Mouse (Mus musculus) telencephalon, adult 2 months (tissue): Measurements from ENCODE around the gene 2210016F16Rik.
"Not testable (repeated sequence)": the region's sequence is repeated elsewhere in the genome, so short reads cannot be mapped to it uniquely, and the experiment has no call there.

Source experiments
- DNase-seq: peaks from one replicate; pipeline ENCODE4 v3.0.0-alpha.2; 2011; ENCODE audit warnings: low read depth, low spot score

The 2210016F16Rik gene

DNA sequence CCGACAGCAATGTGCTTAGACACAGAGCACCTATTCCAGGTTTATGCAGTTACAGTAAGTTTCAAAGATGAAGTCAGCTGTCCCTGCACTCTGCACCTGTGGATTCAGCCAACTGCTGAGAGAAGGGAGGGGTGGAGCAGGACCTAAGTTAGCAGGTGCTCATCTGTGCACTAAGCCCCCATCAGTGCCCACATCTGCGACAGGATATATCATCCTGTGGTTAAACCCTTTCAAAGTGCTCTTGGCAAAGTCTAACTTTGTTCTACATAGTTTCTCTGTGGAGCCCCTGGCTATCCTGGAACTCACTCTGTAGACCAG lies 11.9 kb downstream of the 2210016F16Rik start:
- DNase-seq, result no peak

DNA sequence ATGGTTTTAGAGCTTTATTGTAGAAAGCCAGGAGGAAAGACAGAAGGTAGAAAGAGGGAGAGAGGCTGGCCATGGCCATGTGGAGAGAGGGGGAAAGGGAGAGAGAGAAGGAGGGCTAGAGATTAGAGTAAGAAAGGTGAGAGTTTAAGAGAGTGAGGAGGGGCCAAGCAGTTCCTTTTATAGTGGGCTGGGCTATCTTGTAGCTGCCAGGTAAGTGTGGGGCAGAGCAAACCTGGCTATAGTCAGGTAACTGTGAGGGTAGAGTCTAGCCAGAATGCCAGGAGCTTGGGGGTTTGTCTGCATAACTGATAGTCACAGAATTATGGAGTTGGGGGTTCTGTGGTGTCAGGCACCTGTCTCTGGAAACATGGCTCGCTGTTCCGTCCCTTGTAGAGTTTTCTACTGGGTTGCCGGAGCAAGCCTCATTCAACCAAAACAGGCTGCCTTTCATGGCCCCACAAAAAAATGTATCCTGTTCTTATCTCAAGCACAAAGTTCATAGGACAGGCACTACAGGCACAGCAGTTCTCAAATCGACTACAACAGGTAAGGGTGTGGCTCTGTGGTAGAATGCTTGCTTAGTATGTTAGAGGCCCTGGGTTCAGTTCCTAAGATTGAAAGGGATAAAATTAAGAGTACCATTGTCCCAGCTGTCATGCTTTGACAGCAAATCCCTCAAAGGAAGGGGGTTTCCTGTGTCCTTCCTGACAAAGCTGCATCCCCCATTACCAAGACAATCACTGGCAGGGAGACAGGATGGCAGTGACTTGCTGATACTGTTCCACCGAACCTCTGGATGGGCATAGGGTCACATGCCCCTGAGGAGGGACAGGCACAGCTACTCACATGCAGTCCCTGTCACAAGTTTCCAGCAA lies 12.5 kb downstream of the 2210016F16Rik start:
- DNase-seq, result no peak

DNA sequence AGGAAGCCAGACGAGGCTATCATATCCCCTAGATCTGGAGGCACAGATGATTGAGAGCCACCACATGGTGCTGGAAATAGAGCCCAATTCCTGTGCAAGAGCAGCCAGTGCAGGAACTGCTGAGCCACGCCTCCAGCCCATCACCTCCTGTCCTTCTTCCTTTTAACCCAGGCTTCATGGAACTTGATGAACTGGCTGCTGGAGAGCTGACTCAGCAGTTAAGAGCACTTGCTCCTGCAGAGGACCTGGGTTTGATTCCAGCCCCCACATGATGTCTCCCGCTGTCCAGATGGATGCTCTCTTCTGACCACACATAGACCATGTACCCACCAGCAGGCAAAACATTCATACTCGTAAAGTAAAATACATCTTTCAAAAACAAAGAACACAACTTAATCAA lies 16.2 kb downstream of the 2210016F16Rik start:
- DNase-seq, result no peak

DNA sequence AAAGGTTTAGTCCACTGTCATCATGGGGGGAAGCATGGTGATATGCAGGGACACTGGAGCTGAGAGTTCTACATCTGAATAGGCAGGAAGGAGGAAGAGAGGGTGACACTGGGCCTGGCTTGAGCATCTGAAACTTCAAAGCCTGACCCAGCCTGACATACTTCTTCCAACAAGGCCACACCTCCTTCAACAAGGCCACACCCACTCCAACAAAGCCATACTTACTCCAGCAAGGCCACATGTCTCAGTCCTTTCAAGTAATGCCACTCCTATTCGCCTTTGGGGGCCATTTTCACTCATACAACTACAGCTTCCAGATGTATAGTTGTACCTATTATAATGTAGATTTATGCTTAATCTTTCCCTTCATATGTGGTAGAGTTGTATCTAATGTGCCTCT lies 17.4 kb downstream of the 2210016F16Rik start:
- DNase-seq, result no peak

DNA sequence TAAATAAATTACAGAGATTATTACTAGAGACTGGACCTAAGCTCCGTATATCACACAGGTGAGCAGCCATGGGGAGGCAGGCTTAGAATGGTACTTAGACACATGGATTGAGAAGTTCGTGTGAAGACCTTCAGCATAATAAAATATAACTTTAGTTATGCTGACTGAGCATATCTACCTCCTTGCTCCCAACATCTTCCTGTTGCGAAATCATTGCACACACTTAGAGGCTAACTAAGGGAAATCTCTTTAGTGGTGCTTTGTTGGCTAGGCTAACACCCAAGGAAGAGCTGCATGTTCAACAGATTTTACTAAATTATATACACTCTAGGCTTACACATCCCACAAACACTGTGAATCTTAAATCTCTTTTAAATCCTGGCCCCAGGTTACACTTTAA lies 18.7 kb downstream of the 2210016F16Rik start:
- no peak for DNase-seq

DNA sequence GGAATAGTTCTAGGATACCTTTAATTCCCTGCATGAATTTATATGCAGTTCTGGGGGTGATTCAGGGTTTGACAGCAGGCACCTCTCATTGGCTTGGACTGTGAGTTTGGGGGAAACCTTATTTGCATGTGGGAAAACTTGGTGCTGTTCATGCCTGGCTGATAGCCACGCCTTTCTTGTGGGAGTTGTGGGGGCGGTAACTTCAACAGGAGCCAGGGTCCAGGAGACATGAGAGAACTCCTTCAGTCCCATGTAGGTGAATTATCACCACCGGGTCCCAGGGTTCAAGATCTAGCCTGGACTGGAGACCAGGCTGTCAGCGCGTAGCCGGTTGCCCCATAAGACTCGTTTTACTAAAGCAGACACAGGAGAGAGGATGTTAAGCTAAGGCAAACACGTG lies 19.8 kb downstream of the 2210016F16Rik start:
- not testable (repeated sequence) for DNase-seq

DNA sequence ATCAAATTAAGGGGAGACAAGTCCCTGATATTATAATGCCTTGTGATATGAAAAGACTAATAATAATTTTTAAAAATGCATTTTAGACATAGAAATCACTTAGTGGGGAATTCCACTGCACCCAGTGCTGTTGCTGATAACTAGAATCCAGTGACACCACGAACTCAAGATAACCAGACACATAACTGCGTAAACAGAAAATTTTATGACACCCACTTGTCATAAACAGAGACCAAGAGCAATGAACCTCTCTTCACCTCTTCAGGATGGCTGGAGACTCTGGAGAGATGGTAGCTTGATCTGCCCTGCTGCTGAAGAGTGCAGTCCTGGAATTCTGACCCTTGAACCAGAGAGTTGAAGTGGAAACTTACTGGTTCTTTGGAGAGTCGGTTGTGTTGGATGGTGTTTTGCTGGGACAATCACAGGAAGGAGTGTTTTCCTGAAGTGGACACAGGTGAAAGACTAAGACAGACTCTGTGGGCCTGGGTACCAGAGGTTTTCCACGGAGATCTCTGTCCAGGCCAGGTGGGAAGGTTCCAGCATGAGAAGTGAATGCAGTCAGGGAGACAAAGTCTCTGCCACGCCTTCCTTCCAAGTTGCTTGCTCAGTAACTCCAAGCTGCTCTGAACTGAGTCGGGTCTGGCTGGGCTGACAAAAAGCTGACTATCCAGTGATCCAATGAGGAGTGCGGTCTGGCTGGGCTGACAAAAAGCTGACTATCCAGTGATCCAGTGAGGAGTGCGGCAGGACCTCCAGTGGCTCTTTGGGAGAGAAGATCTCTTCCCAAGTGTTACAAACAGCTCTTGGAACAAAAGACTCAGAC lies 20.5 kb downstream of the 2210016F16Rik start:
- DNase-seq, result no peak

DNA sequence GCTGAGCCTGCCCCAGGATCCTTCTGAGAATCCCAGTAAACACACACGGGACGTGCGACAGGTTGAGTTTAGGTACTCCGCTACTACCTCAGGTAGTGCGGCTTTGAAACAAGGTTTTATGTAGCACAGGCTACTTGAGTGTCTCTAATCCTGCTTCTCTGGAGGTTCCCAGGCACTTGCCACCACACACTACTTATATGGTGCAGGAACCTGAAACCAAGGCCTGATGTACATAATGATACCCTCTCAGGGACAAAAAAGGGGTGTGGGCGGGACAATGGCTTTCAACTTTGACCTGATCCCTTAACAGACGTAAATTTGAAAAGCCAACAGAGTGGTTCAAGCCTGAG lies 25.7 kb downstream of the 2210016F16Rik start:
- DNase-seq, result no peak

DNA sequence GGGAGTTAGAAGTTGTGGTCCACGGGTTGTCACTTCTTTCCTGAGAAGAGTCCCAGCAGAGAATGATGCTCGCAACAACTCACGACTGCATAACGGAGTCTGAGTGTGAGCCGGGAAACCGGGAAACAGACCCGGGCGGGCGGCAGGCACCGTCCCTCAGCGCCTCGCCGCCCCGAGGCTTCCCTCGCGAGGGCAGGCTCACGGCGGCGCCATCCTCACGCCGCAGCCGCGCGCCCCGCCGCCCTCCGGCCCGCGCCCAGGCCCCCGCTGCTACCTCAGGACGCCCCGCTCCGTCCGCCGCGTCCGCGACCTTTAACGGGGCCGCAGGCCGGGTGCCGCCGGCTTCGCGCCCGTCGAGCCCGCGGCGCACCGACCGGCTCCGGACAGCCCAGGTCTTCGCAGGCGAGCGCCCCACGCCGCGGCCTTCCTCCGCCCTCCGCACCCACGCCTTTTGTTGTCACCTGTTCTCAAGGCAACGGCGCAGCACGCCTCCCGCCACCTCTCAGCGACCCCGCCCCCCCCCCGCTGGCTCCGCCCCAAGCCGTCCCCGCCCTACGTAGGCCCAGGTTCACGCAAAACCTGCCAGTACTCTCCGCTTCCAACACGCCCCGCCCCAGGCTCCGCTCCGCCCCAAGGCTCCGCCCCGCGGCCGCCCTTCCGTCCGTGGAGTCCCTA lies 26.3 kb downstream of the 2210016F16Rik start, which contains the start of gene Kif27:
Gene Kif27 (minus strand): TSS at position 494 of the 675 bp plus-strand sequence.
- DNase-seq, result peak; percentile 50

DNA sequence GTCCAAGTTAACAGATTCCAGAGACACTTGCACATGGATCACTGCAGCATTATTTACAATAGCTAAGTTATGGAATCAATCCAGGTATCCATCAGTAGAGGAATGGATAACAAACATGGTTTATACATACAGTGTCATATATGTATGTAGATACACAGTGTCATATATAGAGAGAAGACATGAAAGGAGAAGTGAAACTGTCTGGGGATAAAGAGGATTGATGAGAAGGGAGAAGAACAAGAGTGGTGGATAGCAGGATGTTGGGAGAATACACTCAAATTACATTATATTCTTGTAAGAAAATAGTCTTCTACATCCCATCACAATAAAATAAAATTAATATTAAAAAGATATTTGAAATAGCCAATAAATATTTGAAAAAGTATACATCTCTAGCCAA lies 32.0 kb downstream of the 2210016F16Rik start:
- DNase-seq, result no peak

DNA sequence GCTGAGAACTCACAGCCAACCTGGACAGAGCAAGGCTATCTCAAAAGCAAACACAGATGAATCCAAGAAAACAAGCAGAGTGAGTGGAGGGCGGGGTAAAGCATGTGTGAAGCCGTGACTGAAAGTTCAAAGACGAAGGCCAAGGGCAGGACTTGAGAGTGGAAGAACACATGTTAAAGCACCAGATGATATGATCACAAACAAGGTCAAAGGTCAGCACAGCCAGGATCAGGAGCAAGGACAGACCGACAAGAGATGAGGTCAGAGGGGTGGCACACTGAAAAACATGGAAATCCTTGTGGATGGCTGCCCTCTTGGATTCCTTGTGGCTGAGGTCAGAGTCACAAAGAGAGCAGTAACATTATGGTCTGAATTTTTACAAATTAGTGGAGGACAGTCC lies 34.4 kb downstream of the 2210016F16Rik start:
- DNase-seq, result no peak

DNA sequence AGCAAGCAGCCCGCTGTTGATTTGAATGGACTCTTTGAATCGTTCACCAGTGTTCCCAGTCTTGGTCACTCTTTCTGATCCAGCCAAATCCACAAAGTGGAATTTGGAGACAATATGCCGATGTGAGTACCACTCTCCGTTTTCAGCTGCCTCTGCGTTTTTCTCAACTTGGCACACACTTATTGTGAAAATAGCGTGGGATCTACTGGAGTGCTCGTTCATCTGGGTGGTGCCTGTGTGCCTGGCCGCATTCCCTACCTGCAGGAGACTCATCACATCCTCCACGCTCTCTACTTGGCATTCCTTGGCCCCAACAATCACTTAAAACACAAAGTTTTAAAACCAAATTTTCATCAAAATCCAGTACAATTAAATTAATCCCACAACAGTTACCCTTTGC lies 40.5 kb downstream of the 2210016F16Rik start:
- no peak for DNase-seq

DNA sequence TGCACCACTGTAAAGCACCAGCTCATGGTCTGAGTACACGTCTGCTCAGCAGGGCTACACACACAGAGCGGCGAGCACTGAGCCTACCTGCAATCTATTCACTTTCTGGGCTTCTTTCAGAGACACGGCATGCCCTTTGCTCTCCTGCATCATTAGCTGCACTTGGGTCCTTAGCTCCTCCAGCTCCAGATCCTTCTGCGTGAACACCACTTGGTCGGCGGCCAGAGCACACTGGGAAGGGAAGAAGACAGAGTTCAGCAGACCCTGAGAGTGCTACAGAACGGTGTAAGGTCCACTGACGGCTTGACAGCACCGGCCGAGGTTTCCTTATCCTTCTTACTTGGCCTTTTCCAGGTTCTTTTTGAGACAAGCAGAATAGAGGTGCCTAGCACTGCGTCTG lies 47.6 kb downstream of the 2210016F16Rik start:
- DNase-seq, result no peak

DNA sequence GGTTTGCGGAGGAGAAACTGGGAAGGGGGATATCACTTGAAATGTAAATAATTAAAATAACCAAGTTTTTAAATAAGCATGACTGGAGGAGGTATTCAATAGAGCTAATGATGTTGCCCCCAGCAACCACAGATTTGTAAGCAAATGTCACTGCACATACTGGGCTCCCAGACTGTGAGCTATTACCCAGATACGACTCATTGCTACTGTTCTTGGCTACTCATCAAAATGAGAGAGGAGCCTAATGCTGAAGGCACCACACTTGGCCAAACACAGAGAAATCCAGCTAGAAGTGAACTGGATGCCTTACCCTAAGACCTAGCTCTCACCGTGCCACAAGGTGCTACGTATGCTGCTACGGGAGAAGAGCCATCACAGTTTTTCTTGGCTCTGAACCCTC lies 50.9 kb downstream of the 2210016F16Rik start:
- DNase-seq, result no peak
